Mouse (Mus musculus) myocyte (in vitro differentiated cells): ENCODE results near the gene Olfr514.

Experiments used
- CEBPB ChIP-seq: IDR thresholded peaks from 2 replicates; pipeline ENCODE4 v1.6.1; 2011; ENCODE audit warnings: mild to moderate bottlenecking, moderate library complexity; ENCODE audit not compliant: poor library complexity, insufficient read depth, severe bottlenecking
- E2F4 ChIP-seq: IDR thresholded peaks from one replicate; pipeline ENCODE4 v1.6.1; 2011; ENCODE audit warnings: mild to moderate bottlenecking, control low read depth, moderate library complexity; ENCODE audit not compliant: insufficient read depth
- MAX ChIP-seq: IDR thresholded peaks from one replicate; pipeline ENCODE4 v1.6.1; 2011; ENCODE audit warnings: low read depth, mild to moderate bottlenecking, control low read depth
- POLR2A ChIP-seq: IDR thresholded peaks from one replicate; pipeline ENCODE4 v1.6.1; 2011; ENCODE audit warnings: low read depth, mild to moderate bottlenecking, control low read depth, moderate library complexity; ENCODE audit not compliant: insufficient read length
- POLR2AphosphoS2 ChIP-seq: IDR thresholded peaks from one replicate; pipeline ENCODE4 v1.6.1; 2011; ENCODE audit warnings: low read depth, control low read depth; ENCODE audit not compliant: insufficient read length
- SRF ChIP-seq: IDR thresholded peaks from one replicate; pipeline ENCODE4 v1.6.1; 2011; ENCODE audit warnings: low read depth; ENCODE audit not compliant: control insufficient read depth, insufficient read length
- TCF12 ChIP-seq: IDR thresholded peaks from one replicate; pipeline ENCODE4 v1.6.1; 2011; ENCODE audit warnings: mild to moderate bottlenecking, control low read depth; ENCODE audit not compliant: poor library complexity, insufficient read depth, severe bottlenecking
- USF1 ChIP-seq: IDR thresholded peaks from one replicate; pipeline ENCODE4 v1.6.1; 2011; ENCODE audit warnings: low read depth, mild to moderate bottlenecking, control low read depth, moderate library complexity

GRCm38 (mm10) chr7:108797205-108797933 is 28.4 kb downstream of the Olfr514 start:
- TF ChIP-seq POLR2A (no peak), SRF (no peak), MAX (no peak), E2F4 (no peak), POLR2AphosphoS2 (no peak), TCF12 (no peak), USF1 (no peak), CEBPB (no peak)
